Mouse (Mus musculus): ENCODE data around the gene Ccdc191. TPM values are rescaled to one million over a fixed set of nuclear protein-coding genes. Genes with fewer than 3 reads are reported as not detected.
A peak's percentile ranks its signal among the peaks of the same experiment; 100 is the strongest.

The Ccdc191 gene
- total RNA-seq, 1 experiment from 2014 or later, result 29.6 TPM

GRCm38 (mm10) chr16:43926341-43926859 lies 36.8 kb downstream of the Ccdc191 start, which contains the start of gene Qtrt2:
Qtrt2 (minus strand) TSS chr16:43926809.
- no peak for ATAC-seq (replicated peaks; ENCODE audit: low read depth, poor library complexity, severe bottlenecking)

DNA sequence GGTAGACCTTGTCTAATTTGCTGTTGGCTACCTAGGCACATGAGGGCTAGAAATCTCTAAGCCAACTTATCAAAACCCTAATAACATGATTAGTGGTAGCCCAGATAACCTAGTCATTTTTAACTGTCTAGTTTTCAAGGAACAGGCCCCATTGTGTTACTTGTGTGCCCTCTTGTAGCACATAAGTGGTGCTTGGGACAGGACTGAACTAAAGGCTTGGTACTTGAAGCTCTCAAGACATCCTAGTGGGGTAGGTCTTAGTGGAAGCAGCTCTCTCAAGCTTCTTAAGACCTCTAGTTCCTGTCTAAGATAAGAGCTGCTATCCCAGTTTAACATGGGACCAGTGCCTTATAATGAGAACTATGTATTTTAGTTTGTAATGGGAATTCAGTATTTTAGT lies 41.0 kb downstream of the Ccdc191 start:
- no peak for ATAC-seq (replicated peaks; ENCODE audit: low read depth, poor library complexity, severe bottlenecking)

- no peak for ATAC-seq (replicated peaks; ENCODE audit: low read depth, poor library complexity, severe bottlenecking)
Measured at GRCm38 (mm10) chr16:43931502-43931901, 41.9 kb downstream of the Ccdc191 start.

- ATAC-seq (replicated peaks; ENCODE audit: low read depth, poor library complexity, severe bottlenecking), result no peak
Measured at GRCm38 (mm10) chr16:43932319-43932718, 42.7 kb downstream of the Ccdc191 start.

DNA sequence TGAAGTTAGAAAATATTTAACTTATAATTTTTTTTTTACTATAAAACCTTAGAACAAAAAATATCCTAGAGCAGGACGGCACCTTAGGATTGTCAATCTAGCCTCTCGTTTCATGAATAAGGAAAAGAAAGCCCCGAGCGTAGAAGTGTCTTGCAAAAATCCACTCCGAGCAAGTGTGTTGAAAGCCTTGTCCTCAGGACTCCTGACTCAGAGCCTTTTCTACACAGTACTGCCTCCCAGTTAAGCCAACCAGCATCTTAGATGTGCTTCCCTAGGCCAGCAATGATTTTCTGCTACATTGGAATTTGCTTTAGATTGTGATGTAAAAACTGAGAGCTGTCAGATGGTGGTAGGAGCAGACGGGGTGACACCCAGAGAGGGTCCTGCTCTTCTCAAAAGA lies 43.4 kb downstream of the Ccdc191 start:
- no peak for ATAC-seq (replicated peaks; ENCODE audit: low read depth, poor library complexity, severe bottlenecking)

GRCm38 (mm10) chr16:43934856-43935255 lies 45.3 kb downstream of the Ccdc191 start:
- ATAC-seq (replicated peaks; ENCODE audit: low read depth, poor library complexity, severe bottlenecking), result no peak

DNA sequence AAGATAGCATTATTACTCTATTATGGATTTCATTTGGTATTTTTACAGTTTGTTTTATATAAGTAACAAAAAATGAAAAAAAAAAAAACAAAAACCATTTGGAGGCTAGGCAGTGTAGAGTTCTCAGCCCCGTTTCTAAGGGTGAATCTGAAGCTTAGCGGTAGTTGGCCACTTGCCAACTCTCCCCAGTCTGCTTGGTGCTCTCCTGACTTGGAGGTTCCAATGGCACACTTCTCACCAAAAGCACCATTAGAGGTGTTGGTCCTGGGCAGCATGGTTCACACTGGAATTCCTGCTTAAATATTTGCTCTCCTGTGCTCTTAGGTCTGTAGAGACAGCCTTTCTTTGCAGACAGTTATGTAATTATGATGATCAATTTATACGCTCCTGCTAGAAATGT lies 45.8 kb downstream of the Ccdc191 start:
- ATAC-seq (replicated peaks; ENCODE audit: low read depth, poor library complexity, severe bottlenecking), result no peak

DNA sequence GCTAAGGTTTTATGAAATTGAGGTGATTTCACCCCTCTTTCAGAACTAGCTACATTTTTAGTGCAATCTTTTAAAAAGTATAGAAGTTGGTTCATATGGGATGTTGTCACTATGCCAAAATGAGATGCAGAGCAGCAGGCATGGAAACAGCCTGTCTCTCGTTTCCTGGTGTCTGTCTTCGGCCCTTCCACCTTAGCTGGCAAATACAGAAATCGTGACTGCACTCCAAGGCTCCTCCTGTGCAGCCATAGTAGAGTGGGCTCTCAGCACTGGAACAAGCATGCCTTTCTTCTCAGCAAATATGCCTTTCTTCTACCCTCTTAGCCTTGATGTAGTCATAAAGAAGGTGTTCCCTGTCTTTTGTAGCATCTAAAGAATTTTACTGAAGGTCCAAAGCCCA lies 46.3 kb downstream of the Ccdc191 start:
- ATAC-seq (replicated peaks; ENCODE audit: low read depth, poor library complexity, severe bottlenecking), result no peak

DNA sequence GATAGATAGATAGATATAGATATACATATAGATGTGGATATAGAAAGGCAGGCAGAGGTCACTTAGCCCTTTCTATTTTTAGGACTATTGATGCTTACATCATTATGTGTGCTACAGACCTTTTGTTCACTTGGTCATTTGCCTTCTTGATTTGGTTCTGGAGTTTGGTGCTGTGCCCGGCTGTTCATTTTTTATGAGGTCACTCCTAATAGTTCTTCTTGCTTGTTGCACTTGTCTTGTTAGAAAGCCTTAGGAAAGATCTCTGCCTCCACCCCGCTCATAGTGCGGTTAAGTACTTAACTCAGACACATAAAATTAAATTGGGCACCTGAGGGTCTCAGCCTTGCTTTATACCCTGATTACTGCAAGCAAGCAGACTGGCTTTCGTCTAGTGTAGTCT lies 51.2 kb downstream of the Ccdc191 start:
- ATAC-seq (replicated peaks; ENCODE audit: low read depth, poor library complexity, severe bottlenecking), result no peak

GRCm38 (mm10) chr16:43945351-43945750 lies 55.8 kb downstream of the Ccdc191 start:
- ATAC-seq (replicated peaks; ENCODE audit: low read depth, poor library complexity, severe bottlenecking), result no peak

GRCm38 (mm10) chr16:43945869-43946268 lies 56.3 kb downstream of the Ccdc191 start:
- no peak for ATAC-seq (replicated peaks; ENCODE audit: low read depth, poor library complexity, severe bottlenecking)

DNA sequence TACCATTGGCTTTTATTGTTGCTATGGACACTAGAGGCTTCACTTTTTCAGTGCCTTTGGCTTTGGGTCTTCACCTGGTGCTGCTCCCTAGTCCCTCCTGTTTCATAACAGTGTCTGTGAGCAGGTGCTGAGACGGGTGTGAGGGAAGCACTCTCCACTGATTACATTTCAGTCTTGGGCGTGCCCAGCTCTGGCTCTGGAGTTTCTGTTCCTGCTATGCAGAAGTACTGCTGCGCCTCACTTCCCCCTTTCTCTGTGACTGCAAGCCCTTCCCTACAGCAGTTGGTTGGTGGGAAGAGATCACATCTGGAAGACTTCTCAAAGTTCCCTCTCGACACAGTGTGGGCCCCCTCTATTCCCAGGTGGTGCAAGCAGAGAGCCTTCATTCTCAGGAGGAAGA lies 62.0 kb downstream of the Ccdc191 start:
- peak; percentile 98 for ATAC-seq (replicated peaks; ENCODE audit: low read depth, poor library complexity, severe bottlenecking)

- ATAC-seq (replicated peaks; ENCODE audit: low read depth, poor library complexity, severe bottlenecking), result no peak
Measured at GRCm38 (mm10) chr16:43954913-43955312, 65.3 kb downstream of the Ccdc191 start.

- ATAC-seq (replicated peaks; ENCODE audit: low read depth, poor library complexity, severe bottlenecking), result no peak
Measured at GRCm38 (mm10) chr16:43958038-43958437, 68.4 kb downstream of the Ccdc191 start.

DNA sequence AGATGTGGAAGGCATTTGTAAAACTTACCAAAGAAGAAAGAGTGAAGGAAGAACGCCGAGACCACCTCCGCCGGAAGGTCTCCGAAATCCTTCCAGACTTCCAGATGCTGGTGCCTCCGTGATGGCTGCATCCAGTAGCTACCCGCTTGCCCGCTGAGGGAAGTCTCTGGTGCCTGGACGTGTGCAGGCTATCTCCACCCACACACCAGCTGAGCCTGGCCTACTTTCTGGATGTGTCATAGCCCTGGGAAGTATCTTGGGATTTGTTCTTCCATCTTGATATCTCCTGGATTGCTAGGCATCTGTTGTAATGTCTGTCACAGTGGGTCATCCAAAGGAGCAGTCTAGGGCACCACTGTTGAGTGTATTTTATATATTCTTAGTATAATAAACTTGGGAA lies 73.7 kb downstream of the Ccdc191 start:
- no peak for ATAC-seq (replicated peaks; ENCODE audit: low read depth, poor library complexity, severe bottlenecking)

- ATAC-seq (replicated peaks; ENCODE audit: low read depth, poor library complexity, severe bottlenecking), result no peak
Measured at GRCm38 (mm10) chr16:43963780-43964179, 74.2 kb downstream of the Ccdc191 start.

GRCm38 (mm10) chr16:43965781-43966389 lies 76.3 kb downstream of the Ccdc191 start:
- ATAC-seq (replicated peaks; ENCODE audit: low read depth, poor library complexity, severe bottlenecking), result peak; percentile 33

DNA sequence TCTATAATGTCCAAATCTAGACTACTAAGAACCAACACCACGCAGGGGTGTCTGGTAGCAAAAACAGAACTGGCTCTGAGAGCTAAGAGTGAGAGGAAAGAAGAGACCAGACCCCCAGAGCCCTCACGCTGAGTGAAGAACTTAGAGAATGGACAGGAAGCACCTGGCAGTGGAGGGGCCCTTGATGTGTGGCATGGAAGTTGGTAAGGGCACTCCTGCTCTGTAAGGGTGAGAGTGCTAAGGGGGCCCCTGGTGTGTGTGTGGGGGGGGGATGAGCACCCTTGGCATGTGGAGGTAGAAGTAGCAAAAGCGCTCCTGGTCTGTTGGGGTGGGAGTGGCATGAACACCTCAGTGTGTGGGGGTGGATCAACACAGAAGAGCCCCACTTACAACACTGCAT lies 80.8 kb downstream of the Ccdc191 start:
- peak; percentile 53 for ATAC-seq (replicated peaks; ENCODE audit: low read depth, poor library complexity, severe bottlenecking)

GRCm38 (mm10) chr16:43971189-43971588 lies 81.6 kb downstream of the Ccdc191 start:
- no peak for ATAC-seq (replicated peaks; ENCODE audit: low read depth, poor library complexity, severe bottlenecking)

DNA sequence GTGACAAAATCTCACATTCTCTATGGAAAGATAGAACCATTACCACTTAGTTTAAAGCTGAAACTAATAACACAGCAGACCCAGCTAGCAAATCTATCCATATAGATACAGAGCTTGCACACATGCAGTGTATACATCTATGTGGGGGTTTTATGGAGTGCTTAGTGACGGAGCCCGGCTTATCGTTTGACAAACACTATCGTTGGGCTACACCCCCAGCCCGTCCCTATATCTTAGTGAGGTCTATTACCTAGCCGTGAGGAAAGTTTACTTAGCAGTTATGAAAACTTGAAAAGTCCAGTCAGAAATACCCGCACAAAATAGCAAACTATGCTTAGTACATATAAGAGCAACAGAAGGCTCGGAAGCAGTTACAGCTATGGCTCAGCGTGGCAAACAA lies 82.1 kb downstream of the Ccdc191 start:
- ATAC-seq (replicated peaks; ENCODE audit: low read depth, poor library complexity, severe bottlenecking), result no peak

GRCm38 (mm10) chr16:43972391-43972790 lies 82.8 kb downstream of the Ccdc191 start:
- ATAC-seq (replicated peaks; ENCODE audit: low read depth, poor library complexity, severe bottlenecking), result no peak

DNA sequence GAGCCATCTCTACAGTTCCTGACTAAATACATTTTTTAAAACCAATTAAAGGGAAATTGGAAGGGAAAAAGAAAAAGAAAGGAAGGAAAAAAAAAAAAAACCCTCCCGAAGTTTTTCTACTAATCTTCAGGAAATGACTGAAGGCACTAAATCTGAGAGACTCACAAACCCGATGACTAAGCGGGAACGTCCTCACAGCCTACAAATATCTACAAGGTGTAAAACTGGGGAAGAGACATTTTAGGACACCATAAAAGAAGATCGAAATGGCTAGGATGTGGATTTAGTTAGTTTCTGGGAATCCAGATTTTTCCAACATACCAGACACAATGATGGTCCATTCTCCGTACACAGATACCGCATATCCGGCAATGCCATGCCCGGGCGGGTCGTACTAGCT lies 83.5 kb downstream of the Ccdc191 start:
- no peak for ATAC-seq (replicated peaks; ENCODE audit: low read depth, poor library complexity, severe bottlenecking)

Measured in common myeloid progenitor, adult 5-6 weeks (primary cell).